Mouse (Mus musculus) central nervous system, embryonic 11.5 days (tissue): ENCODE data around the gene Padi2. TPM values are rescaled to one million over a fixed set of nuclear protein-coding genes. Genes with fewer than 3 reads are reported as not detected.

ENCODE experiments used
- polyA plus RNA-seq: library from polyadenylated mRNA; depleted of rRNA; stranded (reverse); fragments of >200 nt; gene quantifications from 2 replicates; pipeline ENCODE4 v1.2.3, GENCODE M21; 2012; rRNA removed

Gene Padi2
- 0.71 and 1.1 TPM in 2 replicates for polyA plus RNA-seq

DNA sequence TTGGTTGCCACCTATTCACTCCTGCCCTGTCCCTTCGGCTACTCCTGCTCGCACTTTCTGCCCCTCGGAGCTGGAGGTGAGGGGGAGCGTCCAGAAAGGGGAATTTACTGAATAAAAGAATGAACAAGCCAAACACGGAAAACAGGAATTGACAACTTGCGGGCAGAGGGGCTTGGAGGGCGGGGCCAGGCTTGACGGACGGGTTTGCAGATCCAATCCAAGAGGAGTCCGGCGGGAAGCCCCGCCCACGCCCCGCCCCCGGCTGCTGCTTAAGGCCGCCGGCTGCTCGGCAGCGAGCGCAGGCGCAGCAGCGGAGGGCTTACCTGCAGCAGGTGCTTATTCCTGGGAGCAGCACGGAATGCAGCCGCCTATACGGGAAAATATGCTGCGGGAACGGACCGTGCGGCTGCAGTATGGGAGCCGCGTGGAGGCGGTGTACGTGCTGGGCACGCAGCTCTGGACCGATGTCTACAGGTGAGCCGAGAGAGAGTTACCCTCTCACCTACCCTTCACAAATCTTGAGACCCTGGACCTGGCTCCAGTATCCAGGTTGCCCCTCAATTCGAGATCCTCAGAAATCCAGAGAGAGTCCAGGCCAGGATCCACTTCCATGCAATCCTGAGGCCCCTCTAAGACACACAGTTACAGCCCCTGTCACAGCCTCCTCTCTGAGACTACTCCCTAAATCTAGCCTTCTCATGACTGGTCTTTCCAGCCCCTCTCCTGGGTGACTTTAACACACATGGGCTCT, at the start of gene Padi2:
Padi2 (plus strand) TSS at position 269 of the 751 bp plus-strand sequence.

DNA sequence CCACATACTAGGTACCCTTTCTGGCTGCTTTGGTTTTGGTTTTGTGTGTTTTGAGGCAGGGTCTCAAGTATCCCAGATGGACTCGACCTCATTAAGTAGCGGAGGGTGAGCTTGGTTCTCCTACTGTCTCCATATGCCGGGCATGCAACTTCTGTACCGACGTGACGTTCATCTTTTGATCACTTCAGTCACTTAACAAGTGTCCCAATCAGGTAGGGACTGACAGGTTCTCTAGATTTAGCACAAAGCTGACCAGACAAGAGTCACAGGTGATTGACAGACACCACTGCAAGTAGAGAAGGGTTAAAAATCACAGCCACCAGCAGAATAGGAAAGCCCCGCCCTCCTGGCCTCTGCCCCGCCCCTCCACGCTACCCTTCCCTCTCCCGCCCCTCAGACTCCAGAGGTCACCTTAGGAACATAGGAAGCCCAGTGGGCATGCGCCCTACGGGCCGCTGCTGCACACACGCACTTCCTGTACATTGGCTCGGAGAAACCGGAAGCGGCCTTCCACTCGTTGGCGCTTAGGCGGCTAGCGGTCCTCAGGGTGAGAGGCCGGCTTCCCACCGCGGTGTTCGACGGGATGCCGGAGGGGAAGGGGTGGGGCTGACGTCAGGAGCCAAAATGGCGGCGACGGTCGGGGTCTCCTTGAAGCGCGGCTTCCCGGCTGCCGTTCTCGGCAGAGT, 54.8 kb downstream of the Padi2 start, which contains the start of gene Sdhb:
Sdhb (plus strand) TSS at position 423 of the 686 bp plus-strand sequence.

DNA sequence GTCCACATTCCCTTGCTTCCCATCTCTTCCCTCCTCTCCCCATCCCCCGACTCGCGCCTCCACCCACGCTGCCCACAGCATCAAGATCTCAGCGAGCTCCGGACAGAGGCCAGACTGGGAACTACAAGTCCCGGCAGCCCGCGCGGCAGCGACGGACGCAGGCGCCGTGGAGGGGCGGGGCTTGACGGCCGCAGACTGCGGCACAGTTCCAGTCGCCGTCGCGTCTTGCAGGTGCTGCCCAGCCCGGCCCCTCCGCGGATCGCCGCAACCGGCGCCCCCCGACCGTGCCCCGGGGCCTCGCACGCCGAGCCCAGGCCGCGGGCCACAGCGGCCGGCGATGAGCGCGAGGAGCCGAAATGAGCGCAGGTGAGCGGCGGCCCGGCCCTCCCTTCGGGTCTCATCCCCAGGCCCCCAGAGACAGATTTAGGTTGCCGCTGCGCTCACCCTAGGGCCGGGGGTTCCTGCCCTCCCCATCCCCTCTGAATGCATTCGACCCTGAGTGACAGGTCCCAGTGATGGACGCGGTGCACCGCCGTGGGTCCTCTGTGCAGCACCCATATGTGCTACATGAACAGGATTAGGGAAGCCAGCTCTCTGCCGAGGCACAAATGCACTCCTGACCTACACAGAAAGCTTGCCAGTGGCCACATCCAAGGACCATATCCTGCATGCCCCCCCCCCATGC, 80.7 kb downstream of the Padi2 start, which contains the start of gene Atp13a2:
Atp13a2 (plus strand) TSS at position 163 of the 685 bp plus-strand sequence.

Other genes with a start within 250 kb of the Padi2 start
- 24.4 and 53.5 TPM in 2 replicates for gene Arhgef10l, start 240.3 kb upstream of the Padi2 start, polyA plus RNA-seq
- 171 and 202 TPM in 2 replicates for gene Rcc2, start 205.8 kb upstream of the Padi2 start, polyA plus RNA-seq
- not detected in 2 replicates for gene Padi6, start 163.7 kb upstream of the Padi2 start, polyA plus RNA-seq
- 0.42 and 0.46 TPM in 2 replicates for gene Padi4, start 132.1 kb upstream of the Padi2 start, polyA plus RNA-seq
- 0.12 and 0.17 TPM in 2 replicates for gene Padi3, start 95.7 kb upstream of the Padi2 start, polyA plus RNA-seq
- 0.11 and 0.14 TPM in 2 replicates for gene Padi1, start 60.6 kb upstream of the Padi2 start, polyA plus RNA-seq
- gene Sdhb, start 54.9 kb downstream of the Padi2 start, polyA plus RNA-seq, result 236 and 247 TPM in 2 replicates
- 73.2 and 75.5 TPM in 2 replicates for gene Atp13a2, start 80.5 kb downstream of the Padi2 start, polyA plus RNA-seq
- 178 and 251 TPM in 2 replicates for gene Mfap2, start 104.1 kb downstream of the Padi2 start, polyA plus RNA-seq
- gene Crocc, start 154.2 kb downstream of the Padi2 start, polyA plus RNA-seq, result 37.5 and 62.7 TPM in 2 replicates
- gene Necap2, start 172.0 kb downstream of the Padi2 start, polyA plus RNA-seq, result 43.7 and 56.2 TPM in 2 replicates
- gene Spata21, start 182.0 kb downstream of the Padi2 start, polyA plus RNA-seq, result 0.05 TPM in 1 of 2 replicates, not detected in the other
- gene Szrd1, start 233.4 kb downstream of the Padi2 start, polyA plus RNA-seq, result 47.5 and 57.5 TPM in 2 replicates
- 17.6 and 19.8 TPM in 2 replicates for gene Fbxo42, start 241.6 kb downstream of the Padi2 start, polyA plus RNA-seq